Mouse (Mus musculus) bone marrow macrophage, adult 2 months (primary cell): ENCODE results near the gene Nkx2-9. TPM values are rescaled to one million over a fixed set of nuclear protein-coding genes. Genes with fewer than 3 reads are reported as not detected.

ENCODE experiments used
- H3K27ac ChIP-seq: 2 replicates; pipeline ENCODE4 v1.5.1; 2012; ENCODE audit warnings: low read depth, low read length; ENCODE audit not compliant: insufficient read depth
- H3K4me1 ChIP-seq: 2 replicates; pipeline ENCODE4 v1.6.1; 2012; ENCODE audit warnings: low read length; ENCODE audit not compliant: control insufficient read depth, insufficient read depth
- H3K4me3 ChIP-seq: 2 replicates; pipeline ENCODE4 v1.5.1; 2012; ENCODE audit warnings: mild to moderate bottlenecking, low read length, moderate library complexity; ENCODE audit not compliant: insufficient read depth
- CTCF ChIP-seq: IDR thresholded peaks from 2 replicates; pipeline ENCODE4 v1.5.1; 2012; ENCODE audit warnings: low read depth, mild to moderate bottlenecking, low read length, moderate library complexity
- POLR2A ChIP-seq: IDR thresholded peaks from 2 replicates; pipeline ENCODE4 v1.6.1; 2012; ENCODE audit warnings: mild to moderate bottlenecking, low read depth, low read length, borderline replicate concordance
- polyA plus RNA-seq: library from polyadenylated mRNA; stranded (reverse); fragments of >200 nt; gene quantifications from 2 replicates; pipeline ENCODE4 v1.2.4, GENCODE M21; 2012; ENCODE audit not compliant: missing spikeins, insufficient read depth, insufficient read length

Gene Nkx2-9
- polyA plus RNA-seq, 1 experiment, result not detected

- no peak overlapping the region for H3K27ac ChIP-seq
- TF ChIP-seq POLR2A (no peak), CTCF (peak; percentile 49)
- H3K4me1 ChIP-seq, result no peaks in the 10 kb centered on the region
- no peak overlapping the region for H3K4me3 ChIP-seq
These were observed 21.4 kb downstream of the Nkx2-9 start for GRCm38 (mm10) chr12:56591722-56592121.

- TF ChIP-seq CTCF (no peak), POLR2A (no peak)
- Histone ChIP-seq H3K4me3 (no peak overlapping the region), H3K27ac (no peak overlapping the region), H3K4me1 (no peaks in the 10 kb centered on the region)
These were observed 25.3 kb downstream of the Nkx2-9 start for GRCm38 (mm10) chr12:56587830-56588229.

Other genes with a start within 250 kb of the Nkx2-9 start
- gene Nkx2-1, start 76.4 kb downstream of the Nkx2-9 start, polyA plus RNA-seq, result not detected in 2 replicates
- gene Pax9, start 78.5 kb upstream of the Nkx2-9 start, polyA plus RNA-seq, result not detected in 2 replicates